Mouse (Mus musculus) small intestine, adult 2 months (tissue): ENCODE measurements around the gene Negr1.

Experiments used
- CTCF ChIP-seq: fragments of 200-500 bp; IDR thresholded peaks from 2 replicates; pipeline ENCODE4 v1.5.1; 2012; ENCODE audit warnings: low read depth, mild to moderate bottlenecking, control low read depth, inconsistent platforms, low read length, moderate library complexity, mixed read lengths; ENCODE audit not compliant: insufficient replicate concordance, insufficient read length; ENCODE audit errors: extremely low read depth
- POLR2A ChIP-seq: fragments of 200-500 bp; IDR thresholded peaks from 2 replicates; pipeline ENCODE4 v1.6.1; 2012; ENCODE audit warnings: low read depth, mild to moderate bottlenecking, control low read depth, inconsistent platforms, low read length, moderate library complexity

GRCm38 (mm10) chr3:156786355-156786754, 224.8 kb downstream of the Negr1 start:
- TF ChIP-seq CTCF (no peak), POLR2A (no peak)
